Mouse (Mus musculus) embryo, embryonic 11.5 days (tissue): Measurements from ENCODE around the gene Wdr59.
"Not testable (repeated sequence)": the region's sequence is repeated elsewhere in the genome, so short reads cannot be mapped to it uniquely, and the experiment has no call there.

Experiments used
- DNase-seq: peaks from one replicate; pipeline ENCODE4 v3.0.0-alpha.2; 2012; ENCODE audit warnings: low read depth, low spot score

Wdr59 gene

GRCm38 (mm10) chr8:111537765-111538158 is 15.9 kb upstream of the Wdr59 start:
- no peak for DNase-seq

GRCm38 (mm10) chr8:111536978-111537764 is 15.3 kb upstream of the Wdr59 start:
- peak; percentile 16 for DNase-seq

- peak; percentile 64 for DNase-seq
Observed at GRCm38 (mm10) chr8:111536031-111536977, 14.4 kb upstream of the Wdr59 start, which contains the start of gene Znrf1. Gene Znrf1, plus strand, starts transcription at chr8:111536097.

GRCm38 (mm10) chr8:111535491-111535890 is 13.6 kb upstream of the Wdr59 start:
- no peak for DNase-seq

- no peak for DNase-seq
Observed at GRCm38 (mm10) chr8:111533503-111533902, 11.6 kb upstream of the Wdr59 start.

- no peak for DNase-seq
Observed at GRCm38 (mm10) chr8:111531621-111532020, 9.7 kb upstream of the Wdr59 start.

- DNase-seq, result no peak
Observed at GRCm38 (mm10) chr8:111531191-111531590, 9.3 kb upstream of the Wdr59 start.

GRCm38 (mm10) chr8:111528071-111528470 is 6.2 kb upstream of the Wdr59 start:
- no peak for DNase-seq

- no peak for DNase-seq
Observed at GRCm38 (mm10) chr8:111527149-111527548, 5.3 kb upstream of the Wdr59 start.

- DNase-seq, result no peak
Observed at GRCm38 (mm10) chr8:111526403-111527024, 4.6 kb upstream of the Wdr59 start.

- DNase-seq, result no peak
Observed at GRCm38 (mm10) chr8:111517466-111517865, 4.4 kb downstream of the Wdr59 start.

- no peak for DNase-seq
Observed at GRCm38 (mm10) chr8:111516451-111517035, 5.3 kb downstream of the Wdr59 start.

- no peak for DNase-seq
Observed at GRCm38 (mm10) chr8:111513446-111513845, 8.4 kb downstream of the Wdr59 start.

GRCm38 (mm10) chr8:111512941-111513340 is 9.0 kb downstream of the Wdr59 start:
- DNase-seq, result no peak

- no peak for DNase-seq
Observed at GRCm38 (mm10) chr8:111510401-111510800, 11.5 kb downstream of the Wdr59 start.

- no peak for DNase-seq
Observed at GRCm38 (mm10) chr8:111509278-111509677, 12.6 kb downstream of the Wdr59 start.

- no peak for DNase-seq
Observed at GRCm38 (mm10) chr8:111508566-111508965, 13.3 kb downstream of the Wdr59 start.

GRCm38 (mm10) chr8:111501724-111502464 is 20.0 kb downstream of the Wdr59 start:
- DNase-seq, result no peak

GRCm38 (mm10) chr8:111498249-111498648 is 23.6 kb downstream of the Wdr59 start:
- DNase-seq, result not testable (repeated sequence)

GRCm38 (mm10) chr8:111496326-111496725 is 25.6 kb downstream of the Wdr59 start:
- no peak for DNase-seq

GRCm38 (mm10) chr8:111493176-111493575 is 28.7 kb downstream of the Wdr59 start:
- no peak for DNase-seq
